Mouse (Mus musculus) hindbrain, postnatal 0 days (tissue): ENCODE results near the gene Tmem123. TPM values are rescaled to one million over a fixed set of nuclear protein-coding genes. Genes with fewer than 3 reads are reported as not detected.

Experiments
- ATAC-seq: fragments of 200-750 bp; cut with Nextera tagmentation; 2 replicates; pipeline ENCODE4 v1.8.0; 2017; ENCODE audit warnings: mild to moderate bottlenecking, moderate TSS enrichment, moderate library complexity
- DNase-seq: peaks from one replicate; pipeline ENCODE4 v3.0.0-alpha.2; 2015; ENCODE audit warnings: low spot score
- H3K27ac ChIP-seq: fragments of 300-500 bp; sonication (generic); 2 replicates; pipeline ENCODE4 v1.5.1; 2014; ENCODE audit warnings: mild to moderate bottlenecking
- H3K27me3 ChIP-seq: fragments of 300-500 bp; sonication (generic); 2 replicates; pipeline ENCODE4 v1.6.1; 2014; ENCODE audit warnings: low read length, mixed read lengths; ENCODE audit not compliant: insufficient read depth
- H3K36me3 ChIP-seq: fragments of 300-500 bp; sonication (generic); 2 replicates; pipeline ENCODE4 v1.6.1; 2014; ENCODE audit warnings: low read length, mixed read lengths; ENCODE audit not compliant: insufficient read depth
- H3K4me1 ChIP-seq: fragments of 300-500 bp; sonication (generic); 2 replicates; pipeline ENCODE4 v1.6.1; 2014; ENCODE audit warnings: antibody characterized with exemption, low read length, mixed read lengths; ENCODE audit not compliant: insufficient read depth
- H3K4me2 ChIP-seq: fragments of 300-500 bp; sonication (generic); 2 replicates; pipeline ENCODE4 v1.6.1; 2014; ENCODE audit warnings: low read depth, mild to moderate bottlenecking, low read length, moderate library complexity, mixed read lengths
- H3K4me3 ChIP-seq: fragments of 300-500 bp; sonication (generic); 2 replicates; pipeline ENCODE4 v1.5.1; 2014; ENCODE audit warnings: low read length
- H3K9ac ChIP-seq: fragments of 300-500 bp; sonication (generic); replicated peaks from 2 replicates; pipeline ENCODE4 v1.6.1; 2014; ENCODE audit warnings: mild to moderate bottlenecking, low read length, moderate library complexity, mixed read lengths
- H3K9me3 ChIP-seq: fragments of 300-500 bp; sonication (generic); 2 replicates; pipeline ENCODE4 v1.6.1; 2016; ENCODE audit warnings: low read length, mixed read lengths
- CTCF ChIP-seq: IDR thresholded peaks from 2 replicates; pipeline ENCODE4 v1.5.1; 2016; ENCODE audit warnings: antibody characterized with exemption, control low read depth, low read depth
- WGBS: fragments of 180-500 bp; shearing (Covaris S2); extraction: QIAGEN DNeasy Blood & Tissue Kit; methylation state at CpG from one replicate; pipeline ENCODE4 v1.1.7; 2014; 5-methylcytosine and 5-hydroxymethylcytosine counted together
- polyA plus RNA-seq: library from polyadenylated mRNA; unstranded; fragments of >200 nt; fragmentation: Nextera tagmentation; extraction: Ambion mirVana; gene quantifications from 2 replicates; pipeline ENCODE4 v1.2.1, GENCODE M21; 2015
- total RNA-seq: library from RNA; depleted of rRNA; stranded (reverse); fragments of >200 nt; gene quantifications from 2 replicates; pipeline ENCODE4 v1.2.3, GENCODE M21; 2014

Tmem123 gene
- total and polyA plus RNA-seq, 2 experiments from 2014 or later, result 18.8 to 24.7 TPM

DNA sequence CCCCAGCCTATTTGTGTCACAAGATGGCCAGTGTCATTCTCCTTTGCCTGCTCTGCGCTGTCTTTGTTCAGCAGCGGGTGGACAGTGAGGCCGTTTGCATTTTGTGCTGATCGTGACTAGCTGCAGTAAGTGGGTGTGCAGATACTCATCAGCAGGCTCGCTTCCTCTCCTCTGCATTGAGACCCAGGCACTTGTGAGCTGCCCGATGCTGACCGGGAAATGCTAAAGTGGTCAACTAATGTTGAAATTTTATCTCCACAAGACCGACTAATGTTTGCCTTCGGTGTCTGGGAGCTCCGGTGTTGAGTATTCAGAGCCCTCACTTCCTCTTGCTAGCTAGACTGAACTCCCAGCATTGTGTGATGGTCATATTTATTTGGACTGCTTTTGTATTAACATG lies 10.7 kb downstream of the Tmem123 start:
- Histone ChIP-seq H3K4me2 (no peak overlapping the region), H3K36me3 (no peaks in the 10 kb centered on the region), H3K27me3 (no peaks in the 10 kb centered on the region), H3K9me3 (no peaks in the 10 kb centered on the region), H3K4me1 (no peaks in the 10 kb centered on the region), H3K27ac (no peak overlapping the region), H3K4me3 (no peak overlapping the region), H3K9ac (no peak overlapping the region)
- DNase-seq, result no peak
- ATAC-seq, result no peak
- WGBS, result 90% methylated on average over 10 of the region's 10 CpGs
- TF ChIP-seq CTCF, result no peak

- no peak overlapping the region for H3K4me2 ChIP-seq
- no peak overlapping the region for H3K9ac ChIP-seq
- no peaks in the 10 kb centered on the region for H3K4me1 ChIP-seq
- H3K4me3 ChIP-seq, result no peak overlapping the region
- no peak overlapping the region for H3K27ac ChIP-seq
- DNase-seq (no peak), ATAC-seq (no peak)
- H3K9me3 ChIP-seq, result no peaks in the 10 kb centered on the region
- H3K36me3 ChIP-seq, result no peaks in the 10 kb centered on the region
- 88% methylated on average over 2 of the region's 2 CpGs for WGBS
- no peaks in the 10 kb centered on the region for H3K27me3 ChIP-seq
- no peak for TF ChIP-seq CTCF
Measured at GRCm38 (mm10) chr9:7775011-7775410, 11.2 kb downstream of the Tmem123 start.

- ATAC-seq (no peak), DNase-seq (no peak)
- Histone ChIP-seq H3K27ac (no peak overlapping the region), H3K36me3 (no peaks in the 10 kb centered on the region), H3K4me1 (no peaks in the 10 kb centered on the region), H3K9me3 (no peaks in the 10 kb centered on the region), H3K9ac (no peak overlapping the region), H3K4me3 (no peak overlapping the region), H3K4me2 (no peak overlapping the region), H3K27me3 (no peaks in the 10 kb centered on the region)
- TF ChIP-seq CTCF, result no peak
- WGBS, result 90% methylated on average over 3 of the region's 3 CpGs
Measured at GRCm38 (mm10) chr9:7775986-7776385, 12.1 kb downstream of the Tmem123 start.

DNA sequence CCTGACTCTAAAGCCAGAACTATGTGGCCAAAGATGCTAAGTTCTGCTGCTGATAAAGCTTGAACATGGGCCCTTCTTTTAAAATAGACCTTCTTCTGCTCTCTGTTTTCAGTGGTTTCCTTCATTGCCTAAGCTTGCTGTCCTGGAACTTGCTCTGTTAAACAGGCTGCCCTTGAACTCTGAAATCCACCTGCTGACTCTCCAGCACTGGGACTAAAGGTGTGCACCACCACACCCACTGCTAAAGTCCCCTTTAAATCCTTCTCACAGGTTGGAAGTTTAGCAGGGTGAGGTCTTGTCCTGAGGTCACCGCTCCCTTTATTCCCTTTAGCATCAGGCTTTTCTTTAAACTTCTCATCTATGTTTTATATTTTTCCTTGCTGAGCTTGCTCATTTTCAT lies 13.1 kb downstream of the Tmem123 start:
- H3K4me1 ChIP-seq, result no peaks in the 10 kb centered on the region
- TF ChIP-seq CTCF, result no peak
- DNase-seq, result no peak
- H3K36me3 ChIP-seq, result no peaks in the 10 kb centered on the region
- no peak overlapping the region for H3K4me2 ChIP-seq
- H3K27ac ChIP-seq, result no peak overlapping the region
- no peaks in the 10 kb centered on the region for H3K27me3 ChIP-seq
- no peak overlapping the region for H3K9ac ChIP-seq
- no peak for ATAC-seq
- H3K4me3 ChIP-seq, result no peak overlapping the region
- H3K9me3 ChIP-seq, result no peaks in the 10 kb centered on the region
- 100% methylated on average over 1 of the region's 1 CpGs for WGBS

DNA sequence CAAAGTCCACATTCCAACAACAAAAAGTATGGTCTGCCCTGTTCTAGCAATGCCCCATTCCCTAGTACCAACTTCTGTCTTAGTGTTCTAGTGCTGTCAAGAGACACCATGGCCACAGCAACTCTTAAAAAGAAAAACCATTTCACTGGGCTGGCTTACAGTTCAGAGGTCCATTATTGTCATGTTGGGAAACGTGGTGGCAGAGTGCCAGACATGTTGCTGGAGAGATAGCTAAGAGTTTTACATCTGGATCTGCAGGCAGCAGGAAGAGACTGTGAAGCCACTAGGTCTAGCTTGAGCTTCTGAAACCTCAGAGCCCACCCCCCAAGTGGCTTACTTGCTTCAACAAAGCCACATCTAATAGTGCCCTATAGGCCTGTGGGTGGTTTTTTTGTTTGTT lies 13.8 kb downstream of the Tmem123 start:
- no peaks in the 10 kb centered on the region for H3K4me1 ChIP-seq
- no peaks in the 10 kb centered on the region for H3K9me3 ChIP-seq
- H3K9ac ChIP-seq, result no peak overlapping the region
- H3K27ac ChIP-seq, result no peak overlapping the region
- 74% methylated on average over 1 of the region's 1 CpGs for WGBS
- H3K36me3 ChIP-seq, result no peaks in the 10 kb centered on the region
- TF ChIP-seq CTCF, result no peak
- H3K27me3 ChIP-seq, result no peaks in the 10 kb centered on the region
- H3K4me3 ChIP-seq, result no peak overlapping the region
- no peak overlapping the region for H3K4me2 ChIP-seq
- DNase-seq (no peak), ATAC-seq (no peak)

DNA sequence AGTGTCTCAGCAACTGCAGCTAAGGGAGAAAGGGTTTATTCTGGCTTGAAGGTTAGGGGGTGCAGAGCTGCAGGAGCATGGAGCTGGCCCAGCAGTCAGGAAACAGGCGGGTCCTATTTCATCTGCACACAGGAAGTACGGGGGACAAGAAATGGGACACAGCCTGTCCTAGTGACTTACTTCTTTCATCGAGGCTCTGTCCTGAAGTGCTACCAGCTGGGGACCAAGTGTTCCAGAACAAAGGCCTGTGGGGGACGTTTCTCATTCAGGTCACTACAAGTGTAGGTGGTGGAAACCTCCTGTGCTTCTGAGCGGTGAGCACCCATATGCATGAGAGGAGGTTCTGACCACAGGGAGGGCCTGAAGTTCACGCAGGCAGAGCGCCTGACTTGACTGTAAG lies 14.9 kb downstream of the Tmem123 start:
- H3K4me2 ChIP-seq, result no peak overlapping the region
- no peak overlapping the region for H3K27ac ChIP-seq
- no peaks in the 10 kb centered on the region for H3K27me3 ChIP-seq
- no peak overlapping the region for H3K9ac ChIP-seq
- no peak overlapping the region for H3K4me3 ChIP-seq
- no peaks in the 10 kb centered on the region for H3K9me3 ChIP-seq
- WGBS, result 88% methylated on average over 7 of the region's 7 CpGs
- no peaks in the 10 kb centered on the region for H3K4me1 ChIP-seq
- H3K36me3 ChIP-seq, result no peaks in the 10 kb centered on the region
- ATAC-seq (no peak), DNase-seq (no peak)
- TF ChIP-seq CTCF, result no peak

DNA sequence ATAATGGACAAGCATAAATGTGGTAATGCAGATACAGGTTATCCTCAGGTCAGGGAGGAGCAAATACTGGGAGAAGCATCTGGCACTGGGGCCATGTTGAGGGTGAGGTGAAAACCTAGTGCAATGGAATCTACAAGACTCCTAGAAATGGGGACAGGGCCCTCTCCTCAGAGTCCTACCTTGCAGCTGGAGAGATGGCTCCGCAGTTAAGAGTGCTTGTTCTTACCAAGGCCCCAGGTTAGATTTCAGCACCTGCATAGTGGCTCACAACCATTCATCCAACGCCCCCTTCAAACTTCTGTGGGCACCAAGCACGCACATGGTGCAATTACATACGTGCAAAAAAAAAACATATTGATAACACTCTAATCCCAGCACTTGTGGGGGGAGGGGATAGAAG lies 15.9 kb downstream of the Tmem123 start:
- ATAC-seq (no peak), DNase-seq (no peak)
- no peak for TF ChIP-seq CTCF
- Histone ChIP-seq H3K27me3 (no peaks in the 10 kb centered on the region), H3K4me2 (no peak overlapping the region), H3K4me3 (no peak overlapping the region), H3K36me3 (no peaks in the 10 kb centered on the region), H3K27ac (no peak overlapping the region), H3K9me3 (no peaks in the 10 kb centered on the region), H3K4me1 (no peaks in the 10 kb centered on the region), H3K9ac (no peak overlapping the region)
- WGBS, result 91% methylated on average over 4 of the region's 4 CpGs
